Comparison of ENCODE assay signal across 15 mouse cellular contexts in the genomic region with DNA sequence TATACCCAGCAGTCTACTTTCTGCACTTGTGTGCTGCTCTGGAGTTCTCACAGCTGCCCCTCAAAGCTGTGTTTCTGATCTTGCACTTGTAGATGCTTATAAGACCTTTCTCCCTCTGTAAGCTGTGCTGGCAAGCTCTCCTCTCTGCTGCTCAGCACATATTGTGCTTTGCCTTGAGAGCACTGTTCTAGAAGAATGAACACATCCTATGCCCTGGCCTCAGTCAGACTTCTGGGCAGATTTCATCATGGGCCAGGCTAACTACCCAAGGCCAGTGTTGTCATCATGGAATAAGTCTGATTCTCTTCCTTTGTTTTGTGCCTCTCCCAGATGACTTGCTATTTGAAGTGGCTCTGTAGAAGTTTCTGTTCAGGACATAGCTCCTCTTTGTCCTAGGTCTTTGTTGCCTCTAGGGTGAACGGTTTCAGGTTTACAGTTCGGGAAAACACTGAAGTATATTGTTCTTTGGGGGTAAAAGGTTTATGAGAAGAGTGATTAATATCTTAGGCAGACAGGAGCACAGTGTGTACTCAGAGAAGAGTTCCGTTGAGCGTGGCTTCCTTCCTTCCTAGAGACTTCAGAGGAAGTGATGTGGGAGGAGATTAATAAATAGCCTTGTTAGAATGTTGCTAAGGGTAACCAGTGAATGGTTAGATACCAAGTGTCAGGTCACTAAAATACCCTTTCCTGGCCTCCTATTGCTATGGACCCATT.
DNase-seq lines count a peak whose midpoint lies in the region; ATAC-seq lines count a peak whose summit lies in the region.
"Had no signal": no experiment of that assay in that cellular context is flagged by ENCODE, and none has a peak within 500 bp of the region (broad histone marks: within the 10 kb centered on the region; RNA-seq: fewer than 3 reads in every experiment).

No protein-coding gene starts in this region.

- peak; percentile 6 to 7 for DNase-seq in adrenal gland, postnatal 36 days
- DNase-seq in adrenal gland, postnatal 4 days (ENCODE audit: low spot score in 2 of 2): no peak
- peak; percentile 2 for DNase-seq in left cerebral cortex, postnatal 4 days
- DNase-seq in left cerebral cortex, adult 9 months (ENCODE audit: low spot score in 2 of 2): no peak
- DNase-seq in NIH3T3 (ENCODE audit: low read depth): peak; percentile 11
- DNase-seq in gastrocnemius, adult 8-10 months (ENCODE audit: low spot score in 2 of 2): no peak
- DNase-seq: B cell, adult 2 months; cerebellum, adult 8-10 months; thymus, adult 18-20 months had no signal

- peak overlapping the region; percentile 60; the same call in 1 of the 2 replicates for H3K27ac ChIP-seq in limb, embryonic 12.5 days
- H3K27ac ChIP-seq: heart, embryonic 15.5 days; hindbrain, embryonic 12.5 days; midbrain, embryonic 13.5 days had no signal

- no peaks in the 10 kb centered on the region for H3K27me3 ChIP-seq in limb, embryonic 12.5 days
- H3K27me3 ChIP-seq: heart, embryonic 15.5 days; hindbrain, embryonic 12.5 days; midbrain, embryonic 13.5 days had no signal

- H3K9ac ChIP-seq in limb, embryonic 12.5 days (replicated peaks): no peak overlapping the region
- H3K9ac ChIP-seq: heart, embryonic 15.5 days; hindbrain, embryonic 12.5 days; midbrain, embryonic 13.5 days had no signal

- WGBS in limb, embryonic 12.5 days: 57% methylated on average over 4 of the region's 4 CpGs

- H3K4me2 ChIP-seq in limb, embryonic 12.5 days: no peak overlapping the region
- H3K4me2 ChIP-seq: heart, embryonic 15.5 days; hindbrain, embryonic 12.5 days; midbrain, embryonic 13.5 days had no signal

- H3K9me3 ChIP-seq in limb, embryonic 12.5 days: no peaks in the 10 kb centered on the region
- H3K9me3 ChIP-seq: heart, embryonic 15.5 days; hindbrain, embryonic 12.5 days; midbrain, embryonic 13.5 days had no signal

- no peaks in the 10 kb centered on the region for H3K36me3 ChIP-seq in limb, embryonic 12.5 days
- H3K36me3 ChIP-seq: heart, embryonic 15.5 days; hindbrain, embryonic 12.5 days; midbrain, embryonic 13.5 days had no signal

- H3K4me1 ChIP-seq in limb, embryonic 12.5 days (replicated peaks): 0 out of 2 replicates have a peak, but pooled peaks cover 6% of the 10 kb centered on the region
- H3K4me1 ChIP-seq: heart, embryonic 15.5 days; hindbrain, embryonic 12.5 days; midbrain, embryonic 13.5 days had no signal

- no peak for ATAC-seq in limb, embryonic 12.5 days (ENCODE audit: insufficient number of reproducible peaks, insufficient read depth, low FRiP score, low TSS enrichment, low read depth)
- ATAC-seq in frontal cortex, adult (ENCODE audit: low TSS enrichment): no peak
- ATAC-seq: intestine, embryonic 16.5 days; midbrain, embryonic 13.5 days had no signal

- intact Hi-C loops in left cerebral cortex, postnatal 4 days (cut with DNase I): no loop called here

- H3K4me3 ChIP-seq in limb, embryonic 12.5 days (replicated peaks): no peak overlapping the region
- H3K4me3 ChIP-seq: heart, embryonic 15.5 days; hindbrain, embryonic 12.5 days; midbrain, embryonic 13.5 days had no signal

Comparison
In these comparisons a context has a peak if more than half of its experiments do, and no peak if none do; other contexts are left out.
1. DNase-seq: peak in adrenal gland, postnatal 36 days (2 of 2), left cerebral cortex, postnatal 4 days (single experiment) and NIH3T3 (single experiment); none in adrenal gland, postnatal 4 days (0 of 2), left cerebral cortex, adult 9 months (0 of 2) and gastrocnemius, adult 8-10 months (0 of 2).